Mouse (Mus musculus) liver, adult 2 months (tissue): Measurements from ENCODE around the gene Phf23.

Experiments used
- CTCF ChIP-seq: fragments of 200-500 bp; IDR thresholded peaks from 2 replicates; pipeline ENCODE4 v1.5.1; 2011; ENCODE audit warnings: low read depth, low read length, control low read depth
- POLR2A ChIP-seq: fragments of 200-500 bp; IDR thresholded peaks from 2 replicates; pipeline ENCODE4 v1.6.1; 2011; ENCODE audit warnings: low read length, control low read depth; ENCODE audit not compliant: insufficient read depth; ENCODE audit errors: extremely low read depth

GRCm38 (mm10) chr11:69956218-69956617 is 39.4 kb upstream of the Phf23 start:
- no peak for TF ChIP-seq CTCF
- TF ChIP-seq POLR2A: no peak
